Mouse (Mus musculus) neural tube, embryonic 15.5 days (tissue): ENCODE measurements around the gene Cage1. TPM values are rescaled to one million over a fixed set of nuclear protein-coding genes. Genes with fewer than 3 reads are reported as not detected.

Source experiments
- ATAC-seq: fragments of 200-750 bp; cut with Nextera tagmentation; 2 replicates; pipeline ENCODE4 v1.8.0; 2017; ENCODE audit warnings: mild to moderate bottlenecking, moderate TSS enrichment, moderate library complexity; ENCODE audit not compliant: low FRiP score
- H3K27ac ChIP-seq: fragments of 300-500 bp; sonication (generic); replicated peaks from 2 replicates; pipeline ENCODE4 v1.5.1; 2015; ENCODE audit warnings: mild to moderate bottlenecking, inconsistent platforms
- H3K27me3 ChIP-seq: fragments of 300-500 bp; sonication (generic); replicated peaks from 2 replicates; pipeline ENCODE4 v1.6.1; 2015; ENCODE audit warnings: inconsistent platforms
- H3K36me3 ChIP-seq: fragments of 300-500 bp; sonication (generic); 2 replicates; pipeline ENCODE4 v1.6.1; 2015; ENCODE audit warnings: inconsistent platforms
- H3K4me1 ChIP-seq: fragments of 300-500 bp; sonication (generic); 2 replicates; pipeline ENCODE4 v1.6.1; 2015; ENCODE audit warnings: inconsistent platforms
- H3K4me2 ChIP-seq: fragments of 300-500 bp; sonication (generic); 2 replicates; pipeline ENCODE4 v1.6.1; 2015; ENCODE audit warnings: inconsistent platforms, mild to moderate bottlenecking, moderate library complexity
- H3K4me3 ChIP-seq: fragments of 300-500 bp; sonication (generic); replicated peaks from 2 replicates; pipeline ENCODE4 v1.5.1; 2015; ENCODE audit warnings: mild to moderate bottlenecking, inconsistent platforms
- H3K9ac ChIP-seq: fragments of 300-500 bp; sonication (generic); replicated peaks from 2 replicates; pipeline ENCODE4 v1.6.1; 2015; ENCODE audit warnings: mild to moderate bottlenecking, inconsistent platforms
- H3K9me3 ChIP-seq: fragments of 300-500 bp; sonication (generic); replicated peaks from 2 replicates; pipeline ENCODE4 v1.6.1; 2016; ENCODE audit warnings: inconsistent platforms
- WGBS: fragments of 180-500 bp; shearing (Covaris S2); methylation state at CpG from one replicate; pipeline ENCODE4 v1.1.7; 2015; ENCODE audit warnings: mixed read lengths; 5-methylcytosine and 5-hydroxymethylcytosine counted together
- polyA plus RNA-seq: library from polyadenylated mRNA; unstranded; fragments of >200 nt; fragmentation: Nextera tagmentation; extraction: Ambion mirVana; gene quantifications from 2 replicates; pipeline ENCODE4 v1.2.1, GENCODE M21; 2015

Gene Cage1
- 2.0 and 2.6 TPM in 2 replicates for polyA plus RNA-seq

- Histone ChIP-seq H3K27ac (peak within 1 kb of the TSS; percentile 88), H3K4me3 (peak within 1 kb of the TSS; percentile 86), H3K9me3 (no peaks in the 10 kb centered on the region), H3K27me3 (no peaks in the 10 kb centered on the region), H3K4me2 (peak within 1 kb of the TSS; percentile 95), H3K4me1 (peaks cover 24% of the 10 kb centered on the region), H3K9ac (peak within 1 kb of the TSS; percentile 77), H3K36me3 (peaks cover 24% of the 10 kb centered on the region)
- peak; percentile 98 for ATAC-seq
- WGBS, result under 1% methylated on average over 47 of the region's 47 CpGs
Measured at GRCm38 (mm10) chr13:38037044-38037687, at the start of gene Cage1. Gene Cage1, minus strand, starts transcription at chr13:38037069.

DNA sequence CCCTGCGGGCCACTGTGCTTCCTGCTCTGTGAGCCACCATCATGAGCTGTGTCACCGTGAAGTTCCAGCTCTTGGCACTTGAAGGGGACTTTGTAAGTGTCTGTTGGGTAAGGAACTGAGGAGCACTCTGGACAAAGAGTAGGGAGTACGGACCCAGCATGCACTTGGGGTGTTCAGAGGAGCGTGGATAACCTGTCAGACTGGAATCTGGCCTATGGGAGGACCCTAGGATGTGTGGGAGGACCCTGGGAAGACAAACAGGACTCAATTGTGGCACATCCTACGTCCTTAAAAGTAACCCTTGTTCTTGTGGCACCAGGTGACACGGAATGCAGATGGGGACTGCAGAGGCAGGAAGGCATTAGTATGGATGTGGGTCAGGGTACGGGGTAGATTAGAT is 44.3 kb upstream of the Cage1 start:
- WGBS, result 84% methylated on average over 7 of the region's 7 CpGs
- H3K4me2 ChIP-seq, result no peak overlapping the region
- ATAC-seq, result no peak
- no peak overlapping the region for H3K9ac ChIP-seq
- H3K27me3 ChIP-seq, result no peaks in the 10 kb centered on the region
- no peaks in the 10 kb centered on the region for H3K4me1 ChIP-seq
- no peaks in the 10 kb centered on the region for H3K9me3 ChIP-seq
- no peaks in the 10 kb centered on the region for H3K36me3 ChIP-seq
- no peak overlapping the region for H3K4me3 ChIP-seq
- no peak overlapping the region for H3K27ac ChIP-seq

GRCm38 (mm10) chr13:38080725-38081124 is 43.9 kb upstream of the Cage1 start:
- Histone ChIP-seq H3K4me1 (no peaks in the 10 kb centered on the region), H3K27ac (no peak overlapping the region), H3K9me3 (no peaks in the 10 kb centered on the region), H3K9ac (no peak overlapping the region), H3K4me3 (no peak overlapping the region), H3K36me3 (no peaks in the 10 kb centered on the region), H3K27me3 (no peaks in the 10 kb centered on the region), H3K4me2 (no peak overlapping the region)
- WGBS, result 81% methylated on average over 14 of the region's 14 CpGs
- no peak for ATAC-seq

- Histone ChIP-seq H3K36me3 (no peaks in the 10 kb centered on the region), H3K4me1 (no peaks in the 10 kb centered on the region), H3K9ac (no peak overlapping the region), H3K27ac (no peak overlapping the region), H3K9me3 (no peaks in the 10 kb centered on the region), H3K4me3 (no peak overlapping the region), H3K27me3 (no peaks in the 10 kb centered on the region), H3K4me2 (no peak overlapping the region)
- no peak for ATAC-seq
- 41% methylated on average over 9 of the region's 9 CpGs for WGBS
Measured at GRCm38 (mm10) chr13:38080014-38080413, 43.1 kb upstream of the Cage1 start.

- no peak for ATAC-seq
- Histone ChIP-seq H3K9me3 (no peaks in the 10 kb centered on the region), H3K36me3 (no peaks in the 10 kb centered on the region), H3K27ac (no peak overlapping the region), H3K9ac (no peak overlapping the region), H3K4me2 (no peak overlapping the region), H3K27me3 (no peaks in the 10 kb centered on the region), H3K4me3 (no peak overlapping the region), H3K4me1 (no peaks in the 10 kb centered on the region)
- 85% methylated on average over 5 of the region's 5 CpGs for WGBS
Measured at GRCm38 (mm10) chr13:38079366-38079765, 42.5 kb upstream of the Cage1 start.

GRCm38 (mm10) chr13:38078836-38079235 is 42.0 kb upstream of the Cage1 start:
- no peak for ATAC-seq
- H3K9ac ChIP-seq, result no peak overlapping the region

DNA sequence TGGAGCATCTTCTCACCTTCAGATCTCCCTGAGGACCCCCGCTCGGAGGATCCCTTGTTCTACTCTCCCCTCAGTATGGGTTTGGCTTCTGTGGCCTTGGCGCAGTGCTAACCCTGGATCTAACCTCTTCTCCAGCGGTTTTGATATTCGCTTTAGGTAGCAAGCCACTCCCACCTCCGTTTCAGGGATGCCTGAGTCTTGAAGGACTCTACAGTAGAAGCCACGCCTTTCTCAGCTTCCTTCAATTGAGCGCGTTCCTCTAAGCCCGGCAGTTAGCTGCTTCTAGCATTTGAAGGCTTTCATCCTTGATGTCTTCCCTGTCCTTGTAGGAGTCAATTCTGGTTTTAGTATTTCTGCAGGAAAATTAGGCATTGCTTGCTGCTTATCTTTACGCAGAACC is 40.2 kb upstream of the Cage1 start:
- Histone ChIP-seq H3K4me3 (no peak overlapping the region), H3K9me3 (no peaks in the 10 kb centered on the region), H3K27ac (no peak overlapping the region), H3K36me3 (no peaks in the 10 kb centered on the region), H3K4me2 (no peak overlapping the region), H3K9ac (no peak overlapping the region), H3K27me3 (no peaks in the 10 kb centered on the region), H3K4me1 (no peaks in the 10 kb centered on the region)
- no peak for ATAC-seq
- 28% methylated on average over 11 of the region's 11 CpGs for WGBS

More at GRCm38 (mm10) chr13:38078836-38079235, 42.0 kb upstream of the Cage1 start:
- H3K27me3 ChIP-seq, result no peaks in the 10 kb centered on the region
- 34% methylated on average over 6 of the region's 6 CpGs for WGBS
- no peak overlapping the region for H3K4me3 ChIP-seq
- H3K36me3 ChIP-seq, result no peaks in the 10 kb centered on the region
- H3K4me2 ChIP-seq, result no peak overlapping the region
- H3K27ac ChIP-seq, result no peak overlapping the region
- H3K9me3 ChIP-seq, result no peaks in the 10 kb centered on the region
- H3K4me1 ChIP-seq, result no peaks in the 10 kb centered on the region

- ATAC-seq, result no peak
- Histone ChIP-seq H3K27me3 (no peaks in the 10 kb centered on the region), H3K4me3 (no peak overlapping the region), H3K4me2 (no peak overlapping the region), H3K9me3 (no peaks in the 10 kb centered on the region), H3K9ac (no peak overlapping the region), H3K27ac (no peak overlapping the region), H3K4me1 (no peaks in the 10 kb centered on the region), H3K36me3 (no peaks in the 10 kb centered on the region)
- 60% methylated on average over 5 of the region's 5 CpGs for WGBS
Measured at GRCm38 (mm10) chr13:38074404-38074803, 37.5 kb upstream of the Cage1 start.

DNA sequence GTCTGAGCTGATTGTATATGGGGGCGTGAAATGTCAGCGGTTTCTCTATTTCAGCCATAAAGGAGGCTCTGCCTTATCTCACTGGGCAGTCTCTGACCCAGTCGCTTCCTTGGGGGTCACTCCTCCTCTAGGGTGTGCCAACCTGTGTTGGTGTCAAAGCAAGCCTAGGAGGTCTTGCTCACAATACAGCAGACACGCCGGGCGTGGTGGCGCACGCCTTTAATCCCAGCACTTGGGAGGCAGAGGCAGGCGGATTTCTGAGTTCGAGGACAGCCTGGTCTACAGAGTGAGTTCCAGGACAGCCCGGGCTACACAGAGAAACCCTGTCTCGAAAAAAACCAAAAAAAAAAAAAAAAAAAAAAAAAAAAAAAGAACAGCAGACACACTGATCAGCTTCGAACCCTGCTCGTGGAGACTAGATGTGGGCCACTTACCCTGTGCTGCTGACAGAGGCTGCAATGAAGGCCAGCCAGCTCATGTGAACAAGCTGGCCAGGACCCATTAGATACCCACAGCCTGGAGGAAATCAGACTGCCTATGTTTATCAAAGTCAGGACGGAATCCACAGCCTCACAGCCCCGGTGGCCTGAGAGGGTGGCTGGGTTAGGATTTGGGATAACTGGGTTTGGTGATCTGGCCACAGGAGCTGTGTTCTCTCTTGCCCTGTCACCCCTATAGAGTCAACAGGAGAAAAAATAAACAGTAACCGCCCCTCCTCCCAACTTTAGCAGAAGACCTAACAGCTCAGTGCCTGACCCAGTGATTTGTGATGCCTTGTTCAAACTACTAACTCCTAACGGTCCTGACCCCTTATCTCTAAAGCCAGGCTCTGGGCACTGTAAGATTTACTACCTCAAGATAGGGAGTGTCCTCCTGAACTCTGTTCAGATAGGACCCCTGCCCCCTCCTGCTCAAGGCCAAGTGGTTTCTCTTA is 36.8 kb upstream of the Cage1 start:
- Histone ChIP-seq H3K27ac (no peak overlapping the region), H3K9ac (no peak overlapping the region), H3K27me3 (no peaks in the 10 kb centered on the region), H3K9me3 (no peaks in the 10 kb centered on the region), H3K4me3 (no peak overlapping the region), H3K36me3 (no peaks in the 10 kb centered on the region), H3K4me2 (no peak overlapping the region), H3K4me1 (no peaks in the 10 kb centered on the region)
- WGBS, result 82% methylated on average over 18 of the region's 18 CpGs
- no peak for ATAC-seq

DNA sequence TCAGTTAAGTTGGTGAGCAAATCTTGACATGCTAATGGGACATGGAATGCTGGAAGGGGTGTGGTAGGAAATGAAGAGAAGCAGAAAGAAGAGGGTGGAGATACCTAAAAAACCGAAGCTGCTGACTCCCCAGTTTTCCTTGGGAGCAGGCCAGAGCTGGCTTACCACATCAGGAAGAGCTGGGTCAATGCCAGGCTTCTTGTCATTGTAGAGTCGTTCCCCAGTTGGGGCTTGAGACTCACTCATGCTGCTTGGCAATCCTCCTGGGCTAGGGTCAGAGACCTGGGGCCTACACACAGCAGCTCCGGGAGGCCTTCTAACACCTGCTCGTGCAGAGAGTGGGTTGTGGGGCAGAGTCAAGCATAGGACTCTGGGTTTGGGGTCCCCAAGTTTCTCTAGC is 34.1 kb upstream of the Cage1 start:
- Histone ChIP-seq H3K4me3 (no peak overlapping the region), H3K36me3 (no peaks in the 10 kb centered on the region; the same call in 1 of the 2 replicates), H3K9ac (no peak overlapping the region), H3K27me3 (no peaks in the 10 kb centered on the region), H3K4me2 (no peak overlapping the region), H3K4me1 (no peaks in the 10 kb centered on the region), H3K9me3 (no peaks in the 10 kb centered on the region), H3K27ac (no peak overlapping the region)
- 77% methylated on average over 4 of the region's 4 CpGs for WGBS
- ATAC-seq, result no peak

GRCm38 (mm10) chr13:38064854-38065663 is 28.2 kb upstream of the Cage1 start:
- no peak for ATAC-seq
- Histone ChIP-seq H3K27ac (no peak overlapping the region), H3K4me1 (no peaks in the 10 kb centered on the region), H3K9ac (no peak overlapping the region), H3K4me3 (no peak overlapping the region), H3K27me3 (no peaks in the 10 kb centered on the region), H3K36me3 (peaks cover 23% of the 10 kb centered on the region), H3K9me3 (no peaks in the 10 kb centered on the region), H3K4me2 (no peak overlapping the region)
- 73% methylated on average over 11 of the region's 11 CpGs for WGBS
